Mouse (Mus musculus) cerebellum, adult 18-20 months (tissue): ENCODE data around the gene Rpl32.

Experiments
- DNase-seq, 2 experiments: peaks; one replicate each; pipeline ENCODE4 v3.0.0; 2021

The Rpl32 gene

DNA sequence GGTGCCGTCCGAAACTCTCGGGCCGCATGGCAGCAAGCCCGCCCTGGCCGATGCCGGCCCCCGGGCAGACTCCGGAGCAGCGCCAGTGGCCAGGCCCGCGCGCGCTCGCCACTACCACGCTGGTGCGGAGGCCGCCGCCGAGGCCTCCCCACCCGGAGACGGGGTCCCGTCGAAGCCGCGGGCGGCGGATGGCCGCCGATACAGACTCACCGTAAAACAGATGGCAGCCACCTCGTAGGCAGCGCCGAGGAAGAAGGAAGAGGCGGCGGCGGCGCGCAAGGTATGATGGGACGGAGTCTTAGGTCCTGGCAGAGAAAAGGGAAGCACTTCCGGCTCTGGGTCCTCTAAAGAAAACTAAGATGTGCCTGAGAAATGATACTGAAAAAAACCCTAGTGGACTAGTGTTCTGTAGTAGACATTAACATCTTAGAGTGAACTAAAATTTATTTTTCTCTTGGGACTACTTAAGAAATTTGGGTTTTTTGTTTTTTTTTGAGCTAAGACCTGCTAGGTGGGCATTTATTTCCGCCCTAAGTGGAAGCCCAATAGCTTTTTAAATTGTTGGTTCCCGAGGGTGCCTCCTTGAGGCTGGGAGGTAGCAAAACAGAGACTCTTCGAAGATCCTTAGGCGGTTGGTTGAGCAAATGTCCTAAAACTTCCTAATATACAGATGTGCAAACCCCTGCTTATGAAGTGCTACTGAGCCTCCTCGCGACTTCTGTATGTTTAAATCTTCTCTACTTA, at the start of gene Rpl32:
TSS of gene Rpl32 (minus strand) at position 260 of the 744 bp plus-strand sequence.
- DNase-seq: peak; percentile 82 to 90

DNA sequence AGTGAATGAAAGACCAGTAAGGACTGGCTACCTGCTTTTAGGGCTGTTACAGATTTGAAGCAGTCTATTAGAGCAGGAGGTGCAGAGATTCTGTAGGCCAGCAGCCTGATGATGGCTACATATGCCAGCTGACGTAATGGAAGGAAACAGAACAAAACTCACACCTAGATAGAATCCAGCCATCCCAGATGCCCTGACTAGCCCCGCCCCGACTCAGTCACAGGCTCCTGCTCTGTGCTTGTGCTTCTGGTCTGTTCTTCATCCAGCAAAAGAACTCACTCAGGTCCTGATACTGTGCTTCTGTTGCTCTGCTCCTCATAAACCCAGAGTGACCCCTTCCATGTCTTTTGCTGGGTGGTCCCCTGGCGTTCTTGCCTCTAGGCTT, 47.8 kb upstream of the Rpl32 start:
- DNase-seq: no peak

DNA sequence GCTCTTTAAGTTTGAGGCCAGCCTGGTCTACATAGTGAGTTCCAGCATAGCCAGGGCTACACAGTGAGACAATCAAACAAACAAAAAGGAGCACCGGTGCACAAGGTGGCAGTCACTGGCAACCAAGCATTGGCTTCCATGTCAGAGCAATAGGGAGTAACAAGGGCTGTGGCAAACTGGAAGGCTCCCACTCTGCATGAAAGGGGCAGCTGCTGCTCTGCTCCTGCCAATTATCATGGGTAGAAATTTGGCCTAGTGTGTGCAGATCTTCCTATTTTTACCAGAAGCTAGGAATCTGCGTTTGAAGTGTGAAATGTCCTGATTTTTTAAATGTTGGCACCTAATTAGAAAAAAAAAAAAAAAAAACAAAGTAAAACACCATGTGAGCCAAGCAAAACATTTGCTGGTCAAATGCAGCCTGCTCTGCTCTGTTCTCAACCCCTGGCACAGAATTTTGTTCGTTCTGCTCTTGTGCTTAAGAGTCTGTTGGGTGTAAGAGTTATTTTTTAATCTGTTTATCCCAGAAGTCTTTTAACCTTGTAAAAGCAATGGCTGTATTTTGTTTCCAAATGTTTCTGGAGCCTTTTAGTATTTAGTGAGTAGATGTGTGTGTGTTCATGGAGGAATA, 47.3 kb upstream of the Rpl32 start:
- DNase-seq: no peak

DNA sequence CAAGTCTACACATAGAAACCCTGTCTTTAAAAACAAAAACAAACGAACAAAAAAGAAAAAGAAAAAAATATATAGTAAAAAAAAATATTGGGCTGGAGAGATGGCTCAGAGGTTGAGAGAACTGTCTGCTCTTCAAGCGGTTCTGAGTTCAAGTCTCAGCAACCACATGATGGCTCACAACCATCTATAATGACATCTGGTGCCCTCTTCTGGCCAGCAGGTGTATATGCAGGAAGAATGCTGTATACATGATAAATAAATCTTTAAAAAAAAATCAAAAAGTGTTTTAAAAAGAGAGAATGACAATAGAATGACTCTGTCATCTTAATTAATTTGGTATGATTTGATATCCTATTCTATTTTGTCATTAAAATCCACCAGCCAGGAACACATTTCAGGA, 45.9 kb upstream of the Rpl32 start:
- peak in 1 of 2 experiments; percentile 32 for DNase-seq

DNA sequence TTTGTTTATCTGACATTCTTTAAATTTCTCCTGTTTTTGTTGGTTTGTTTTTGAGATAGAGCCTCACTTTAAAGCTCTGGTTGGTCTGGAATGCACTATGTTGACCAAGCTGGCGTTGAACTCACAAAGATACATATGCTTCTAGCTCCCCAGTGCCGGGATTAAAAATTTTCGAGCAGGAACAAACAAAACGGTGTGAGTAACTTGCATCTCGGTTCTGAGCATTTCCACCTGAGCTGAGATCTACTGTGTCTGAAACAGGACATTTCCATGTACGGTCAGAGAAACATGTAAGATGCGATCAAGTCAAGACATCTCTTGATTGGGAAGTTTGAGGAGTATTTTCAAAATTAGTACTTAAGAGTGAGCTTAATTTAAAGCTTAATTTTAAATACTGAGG, 45.4 kb upstream of the Rpl32 start:
- no peak for DNase-seq

DNA sequence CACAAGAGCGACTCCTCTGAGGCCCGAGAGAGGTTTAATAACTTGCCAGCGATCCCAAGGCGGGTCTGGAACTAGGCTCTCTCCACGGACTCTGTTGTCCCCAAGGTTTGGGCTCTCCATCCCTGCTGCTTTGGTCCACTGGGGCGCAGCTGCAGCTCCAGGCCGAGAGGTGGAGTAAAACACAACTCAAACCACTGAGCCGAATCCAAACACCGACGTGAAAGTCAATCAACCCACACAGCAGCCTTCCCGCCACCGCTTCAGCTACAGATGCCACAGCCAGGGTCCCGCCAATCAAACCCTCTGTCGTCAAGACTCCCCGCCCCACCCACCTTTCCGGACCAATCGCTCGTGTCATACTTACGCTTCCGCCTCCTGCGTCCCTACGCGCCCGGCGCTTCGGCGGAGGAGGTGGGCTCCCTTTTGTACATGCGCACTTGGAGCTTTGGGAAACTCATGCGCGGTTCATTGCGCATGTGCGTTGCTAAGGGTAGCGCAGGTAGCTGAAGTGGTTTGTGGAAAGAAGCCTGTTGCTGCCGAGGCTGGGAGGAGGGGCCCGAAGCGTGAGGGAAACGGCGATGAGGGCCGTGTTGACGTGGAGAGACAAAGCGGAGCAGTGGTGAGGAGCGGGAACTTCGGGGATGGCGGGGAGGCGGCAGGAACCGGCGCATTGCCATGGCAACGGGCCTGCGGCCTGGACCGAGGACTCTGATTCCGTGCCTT, 44.7 kb upstream of the Rpl32 start, which contains the start of the genes Mbd4 and Ift122:
TSS of gene Mbd4 (minus strand) at position 281 of the 723 bp plus-strand sequence.
TSS of gene Ift122 (plus strand) at position 380 of the 723 bp plus-strand sequence.
- DNase-seq: peak; percentile 96 to 99

DNA sequence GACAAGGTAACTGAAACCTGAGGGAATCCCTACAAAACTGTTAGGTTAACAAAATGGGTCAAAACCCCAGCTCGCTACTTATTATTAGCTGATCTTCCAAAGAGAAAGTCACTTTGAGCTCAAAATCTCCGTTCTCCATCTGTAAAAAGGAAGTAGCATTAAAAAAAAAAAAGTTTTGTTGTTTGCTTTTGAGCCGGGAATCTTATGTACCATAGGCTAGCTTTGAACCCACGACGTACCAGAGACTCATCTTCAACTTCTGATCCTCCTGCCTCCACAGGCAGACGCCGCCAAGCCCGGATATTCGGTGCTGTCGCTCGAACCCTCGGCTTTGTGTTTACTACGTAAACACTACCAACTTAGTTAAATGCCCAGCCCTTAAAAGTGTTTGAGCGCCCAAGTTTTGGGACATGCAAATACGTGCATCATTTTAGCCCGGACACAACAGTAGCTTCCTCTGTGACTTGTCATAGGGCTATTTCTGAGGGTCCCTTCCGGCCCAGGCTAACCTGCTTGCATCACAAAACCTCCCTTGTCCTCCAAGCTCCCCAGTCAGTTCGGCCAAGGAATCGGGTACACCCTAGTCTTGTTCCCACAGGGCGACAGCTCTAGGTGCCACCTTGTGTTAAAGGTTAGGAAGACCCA, 44.0 kb upstream of the Rpl32 start:
- DNase-seq: no peak

DNA sequence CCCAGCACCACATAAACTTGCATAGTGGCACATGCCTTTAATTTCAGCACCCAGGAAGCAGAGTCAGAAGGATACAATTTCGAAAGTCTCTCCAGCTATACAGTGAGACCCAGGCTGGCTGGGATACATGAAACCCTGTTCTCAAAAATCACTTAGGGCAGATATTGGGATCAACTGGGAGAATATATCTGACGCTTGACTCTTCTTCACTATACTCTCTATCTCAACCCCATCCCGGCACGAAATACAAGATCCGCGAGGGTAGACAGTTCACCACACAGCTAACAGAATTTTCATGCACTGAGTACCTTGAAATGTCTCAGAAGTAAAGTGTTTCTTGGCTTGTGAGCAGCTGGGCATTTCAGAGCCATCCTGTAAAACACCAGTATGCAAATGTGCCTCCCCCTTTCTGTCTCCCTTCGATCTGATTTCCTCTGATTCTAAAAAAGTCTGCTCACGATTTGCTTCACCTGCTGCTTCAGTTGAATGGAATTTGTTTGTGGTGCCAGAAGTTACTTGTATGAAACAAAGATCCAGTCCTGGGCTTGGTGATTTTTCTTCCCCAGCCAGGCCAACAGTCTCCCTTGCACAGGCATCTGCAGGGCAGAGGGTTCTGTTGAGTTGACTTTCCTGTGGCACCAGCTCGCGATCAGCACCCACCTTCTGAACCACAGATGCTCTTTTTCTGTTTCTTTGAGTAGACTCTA, 40.2 kb upstream of the Rpl32 start:
- DNase-seq: no peak

DNA sequence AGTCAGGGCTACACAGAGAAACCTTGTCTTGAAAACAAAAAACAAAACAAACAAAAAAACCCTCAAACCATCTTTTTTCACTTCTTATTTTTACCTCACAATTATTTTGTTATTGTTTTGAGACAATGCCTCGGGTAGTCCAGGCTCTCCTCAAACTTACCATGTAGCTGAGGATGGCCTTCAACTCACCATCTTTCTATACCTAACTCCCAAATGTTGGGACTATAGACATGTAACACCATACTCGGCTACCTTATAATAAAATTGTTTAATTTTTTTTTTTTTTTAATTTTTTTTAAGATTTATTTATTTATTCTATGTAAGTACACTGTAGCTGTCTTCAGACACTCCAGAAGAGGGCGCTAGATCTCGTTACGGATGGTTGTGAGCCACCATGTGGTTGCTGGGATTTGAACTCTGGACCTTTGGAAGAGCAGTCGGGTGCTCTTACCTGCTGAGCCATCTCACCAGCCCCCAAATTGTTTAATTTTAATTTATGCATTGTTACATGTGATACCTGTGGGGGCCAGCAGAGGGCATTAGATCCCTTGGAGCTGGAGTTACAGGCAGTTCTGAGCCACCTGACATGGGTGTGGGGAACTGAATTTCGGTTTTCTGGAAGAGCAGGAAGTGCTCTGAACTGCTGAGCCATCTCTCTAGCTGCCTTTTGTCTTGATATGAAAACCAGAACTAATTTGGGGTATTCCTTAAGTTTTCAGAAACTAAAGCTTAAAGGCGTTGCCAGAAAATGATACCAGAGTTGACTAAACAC, 38.3 kb upstream of the Rpl32 start:
- peak; percentile 51 to 63 for DNase-seq

DNA sequence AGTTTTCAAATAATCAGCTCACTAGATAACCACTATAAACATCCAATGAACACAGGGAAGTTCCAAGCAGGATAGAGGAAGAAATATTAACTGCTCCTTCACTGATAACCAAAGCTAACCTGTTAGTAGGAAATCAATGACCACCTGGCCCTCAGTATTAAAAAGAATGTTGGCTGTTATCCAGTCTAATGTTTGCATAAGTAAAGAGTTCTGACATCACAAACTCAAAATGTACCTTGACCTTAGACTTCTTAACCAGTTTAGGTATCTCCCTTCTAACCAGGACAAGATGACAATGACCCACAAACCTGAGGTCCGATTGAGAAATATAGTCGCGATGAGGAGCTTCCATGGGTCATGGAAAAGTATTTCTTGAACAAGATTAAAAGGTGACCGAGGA, 36.5 kb upstream of the Rpl32 start:
- DNase-seq: no peak

DNA sequence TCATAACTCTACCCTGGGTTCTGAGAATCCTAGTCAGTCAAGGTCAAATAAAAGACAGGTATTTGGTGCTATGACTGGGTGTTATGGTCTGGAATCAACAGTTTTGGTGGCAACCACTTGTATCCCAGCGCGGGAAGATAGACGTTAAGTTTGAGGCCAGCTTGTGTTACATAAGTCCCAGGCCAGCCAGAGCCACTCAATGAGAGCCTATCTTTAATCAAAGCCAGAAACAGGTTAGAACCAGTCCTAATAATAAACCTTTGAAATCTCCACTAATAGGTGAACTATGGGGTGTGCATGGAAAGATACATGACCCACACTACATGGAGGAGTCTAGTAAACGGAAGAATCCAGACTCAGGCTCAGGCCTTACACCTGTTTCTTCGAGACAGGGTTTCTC, 30.2 kb upstream of the Rpl32 start:
- no peak for DNase-seq

DNA sequence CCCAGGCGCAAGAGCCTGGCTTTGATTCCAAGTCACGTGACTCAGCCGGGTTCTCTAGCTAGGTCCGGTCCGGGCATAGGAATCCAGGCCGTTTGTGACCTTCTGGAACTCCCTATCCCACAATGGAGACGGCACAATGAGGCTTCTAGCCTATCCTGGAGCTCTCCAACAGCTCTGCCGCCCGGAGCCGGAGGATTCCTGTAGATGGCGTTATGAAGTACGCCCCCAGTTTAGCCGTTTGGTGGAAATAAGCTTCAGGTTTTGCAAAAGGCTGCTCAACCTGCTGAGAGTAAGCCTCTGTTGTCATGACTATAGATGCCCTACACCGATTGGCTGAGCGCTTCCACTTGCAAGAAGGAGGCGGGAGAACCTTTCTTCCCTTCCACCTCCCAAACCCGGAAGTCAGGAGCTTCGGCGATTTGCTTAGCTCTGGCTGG, 29.6 kb upstream of the Rpl32 start, which contains the start of gene Efcab12:
TSS of gene Efcab12 (minus strand) at position 252 of the 437 bp plus-strand sequence.
- peak; percentile 70 to 86 for DNase-seq

DNA sequence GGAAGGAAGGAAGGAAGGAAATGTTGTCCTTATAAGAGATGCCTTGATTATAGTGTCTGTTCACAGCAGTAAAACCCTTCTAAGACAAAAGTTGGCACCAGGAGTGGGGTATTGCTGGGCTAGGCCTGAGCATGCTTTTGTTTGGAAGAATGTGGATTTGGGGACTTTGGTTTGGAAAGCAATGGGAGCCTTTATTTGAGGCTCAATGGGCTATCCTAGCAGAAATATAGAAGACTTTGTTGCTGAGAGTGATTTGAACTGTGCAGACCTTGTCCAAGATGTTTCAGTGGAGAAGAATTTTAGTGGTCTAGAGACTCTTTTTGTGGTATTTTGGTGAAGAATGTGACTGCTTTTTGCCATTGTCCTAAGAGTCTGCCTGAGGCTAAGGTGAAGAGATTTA, 25.3 kb upstream of the Rpl32 start:
- DNase-seq: no peak

DNA sequence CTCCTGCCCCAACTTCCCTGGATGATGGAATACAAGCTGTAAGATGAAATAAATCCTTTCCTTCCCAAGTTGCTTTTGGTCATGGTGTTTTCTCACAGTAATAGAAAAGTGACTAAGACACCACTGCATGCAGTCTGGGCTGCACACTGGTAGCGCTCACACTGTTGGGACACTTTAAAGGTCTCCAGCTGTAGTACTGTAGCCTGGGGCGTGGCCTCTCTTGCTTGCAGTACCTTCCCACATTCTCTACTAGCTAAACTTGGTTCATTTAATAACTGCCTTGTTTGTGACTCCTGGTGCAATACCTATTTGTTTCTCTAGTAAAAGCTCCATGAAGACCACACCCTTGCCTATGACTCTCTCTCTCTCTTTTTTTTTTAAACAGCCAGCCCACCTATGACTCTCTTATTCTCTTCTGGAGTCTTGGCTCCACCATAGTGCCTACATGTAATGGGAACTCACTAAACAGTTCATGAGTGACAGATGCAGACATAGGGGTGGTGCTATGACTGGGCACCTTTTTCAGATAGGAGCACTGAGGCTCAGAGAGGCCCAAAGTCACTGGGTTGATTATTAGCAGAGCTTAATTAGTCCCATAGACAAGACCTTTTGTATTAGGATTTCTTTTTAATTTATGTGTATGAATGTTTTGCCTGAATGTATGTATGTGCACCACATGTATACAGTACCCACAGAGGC, 23.8 kb upstream of the Rpl32 start:
- DNase-seq: no peak

DNA sequence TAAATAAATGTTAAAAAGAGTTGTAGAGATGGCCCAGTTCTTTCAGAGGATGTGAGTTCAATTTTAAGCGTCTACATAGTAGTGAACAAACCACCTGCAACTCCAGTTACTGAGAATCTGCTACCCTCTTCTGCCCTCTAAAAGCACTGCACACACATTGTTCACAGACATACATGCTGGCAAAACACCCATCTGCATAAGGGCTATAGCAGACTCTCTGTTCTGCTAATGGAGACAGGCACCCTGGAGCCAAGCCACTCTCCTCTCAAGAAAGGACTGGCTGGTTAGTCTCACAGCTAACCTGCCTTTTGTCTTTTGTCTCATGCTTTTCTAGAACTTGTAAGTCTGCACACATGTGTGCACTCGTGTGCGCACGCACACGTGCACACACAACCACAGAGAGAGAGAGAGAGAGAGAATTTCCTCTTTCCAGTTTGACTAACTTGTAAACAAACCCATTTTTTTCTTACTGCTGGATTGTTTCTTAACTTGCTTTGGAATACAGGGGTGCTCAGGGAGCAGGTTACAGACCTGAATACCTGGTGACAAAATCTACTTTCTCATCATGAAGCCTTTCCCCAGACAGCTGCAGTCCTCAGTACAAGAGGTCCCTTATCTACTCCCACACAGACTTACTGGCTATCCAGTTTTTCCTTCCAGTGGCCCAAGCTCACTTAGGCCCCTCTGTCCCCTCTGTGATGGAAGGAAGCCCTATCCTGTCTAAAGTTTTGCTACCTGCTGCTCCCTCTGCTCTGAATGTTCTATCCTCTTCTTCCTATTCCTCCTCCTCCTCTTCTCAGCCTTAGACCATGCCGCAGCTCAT, 22.4 kb upstream of the Rpl32 start:
- DNase-seq: no peak

DNA sequence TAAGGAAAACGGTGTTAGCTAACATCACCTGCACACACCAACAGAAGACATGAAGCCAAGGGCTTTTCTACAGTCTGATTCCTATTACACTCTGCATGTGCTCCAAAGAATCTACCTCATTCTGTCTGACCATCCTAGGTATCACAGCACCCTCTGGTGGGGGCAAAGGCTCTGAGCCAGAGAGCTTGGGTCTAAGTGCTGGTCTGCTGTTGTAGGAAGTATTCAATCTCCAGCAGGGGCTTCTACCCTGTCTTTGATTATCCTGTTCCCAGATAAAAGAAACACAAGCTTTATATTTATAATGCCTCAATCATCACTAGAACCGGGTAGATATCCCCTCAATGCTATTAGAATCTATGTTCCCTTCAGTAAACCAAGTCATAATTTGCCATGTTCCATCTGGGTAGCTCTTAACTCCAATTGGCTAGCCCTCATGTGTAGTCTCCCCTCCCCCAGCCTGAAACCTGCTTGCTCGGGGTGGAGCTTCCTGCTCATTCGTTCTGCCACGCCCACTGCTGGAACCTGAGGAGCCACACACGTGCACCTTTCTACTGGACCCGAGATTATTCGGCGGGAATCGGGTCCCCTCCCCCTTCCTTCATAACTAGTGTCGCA, 15.4 kb upstream of the Rpl32 start:
- DNase-seq: peak; percentile 37 to 46

DNA sequence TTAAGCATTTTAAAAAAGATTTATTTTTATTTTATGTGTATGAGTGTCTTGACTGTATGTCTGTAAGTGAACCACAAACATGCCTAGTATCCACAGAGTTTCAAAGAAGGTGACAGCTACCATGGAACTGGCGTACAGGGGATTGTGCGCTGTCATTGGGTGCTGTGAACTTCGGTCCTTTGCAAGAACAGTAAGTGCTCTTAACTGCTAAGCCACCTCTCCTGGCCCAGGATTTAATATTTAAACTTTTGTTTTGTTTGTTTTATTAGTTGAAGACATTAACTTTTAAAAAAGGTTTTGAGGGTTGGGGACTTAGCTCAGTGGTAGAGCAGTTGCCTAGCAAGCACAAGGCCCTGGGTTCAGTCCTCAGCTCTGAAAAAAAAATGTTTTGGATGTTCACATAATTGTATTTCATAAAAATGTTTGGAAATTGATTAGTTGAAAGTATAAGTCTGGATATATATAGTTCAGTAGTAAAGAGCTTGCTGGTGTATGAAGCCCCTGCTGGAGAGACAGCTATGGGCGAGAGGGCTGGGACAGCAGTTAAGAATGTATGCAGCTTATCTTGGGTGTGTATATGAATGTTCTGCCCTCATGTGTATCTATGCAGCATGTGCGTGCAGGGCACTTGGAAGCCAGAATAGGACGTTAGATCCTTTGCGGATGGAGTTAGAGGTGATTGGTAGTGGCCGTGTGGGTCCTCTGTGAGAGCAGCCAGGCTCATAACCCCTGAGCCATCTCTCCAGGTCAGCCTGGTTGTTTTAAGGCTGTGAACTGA, 12.9 kb upstream of the Rpl32 start:
- DNase-seq: no peak

DNA sequence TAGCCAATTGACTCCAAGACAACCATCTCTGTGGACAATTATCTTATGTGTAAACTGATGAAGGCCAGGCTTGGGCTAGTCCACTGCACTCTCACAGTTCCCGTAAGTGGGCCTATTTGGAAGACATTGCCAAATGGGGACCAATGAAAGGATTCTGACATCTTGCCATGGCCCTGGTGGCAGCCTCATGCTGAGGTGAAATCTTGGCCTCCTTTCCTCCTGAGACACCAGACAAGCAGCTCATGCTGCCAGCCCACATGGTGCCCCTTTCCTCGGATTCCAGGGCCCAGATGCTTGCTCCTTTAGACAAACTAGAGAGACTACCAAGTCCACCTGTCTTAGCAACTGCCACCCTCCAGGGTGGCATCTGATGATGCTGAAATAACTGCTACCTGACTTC, 9.6 kb upstream of the Rpl32 start:
- no peak for DNase-seq

DNA sequence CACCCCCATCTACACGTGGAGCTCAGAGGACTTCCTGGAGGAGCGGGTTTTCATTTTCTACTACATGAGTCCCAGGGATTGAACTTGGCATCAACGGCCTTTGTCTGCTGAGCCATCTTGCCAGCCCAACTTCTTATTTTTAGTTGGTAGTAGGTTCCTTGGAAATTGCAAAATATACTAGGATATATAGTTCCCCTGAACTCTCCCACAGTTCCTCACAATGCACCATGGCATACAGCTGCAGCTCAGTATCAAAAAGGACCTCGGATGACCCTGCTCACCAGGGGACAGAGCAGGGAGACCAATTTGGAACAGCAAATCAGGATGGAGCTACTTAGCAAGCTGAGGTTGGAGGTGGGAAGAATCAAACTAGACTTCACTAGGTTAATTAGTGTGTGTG, 6.5 kb upstream of the Rpl32 start:
- no peak for DNase-seq
